ENCODE assay signal across 19 mouse cellular contexts in genomic region chr4:89282661-89283060, GRCm38 (mm10). TPM values are rescaled to one million over a fixed set of nuclear protein-coding genes. Genes with fewer than 3 reads are reported as not detected.
DNase-seq lines count a peak whose midpoint lies in the region; ATAC-seq and TF ChIP-seq lines count a peak whose summit lies in the region.
"Had no signal": no experiment of that assay in that cellular context is flagged by ENCODE, and none has a peak within 500 bp of the region (broad histone marks: within the 10 kb centered on the region; RNA-seq: fewer than 3 reads in every experiment).

No protein-coding gene starts in this region.

- peaks cover 41% of the 10 kb centered on the region for H3K27me3 ChIP-seq in megakaryocyte, embryonic 14.5 days (replicated peaks)
- peaks cover 77% of the 10 kb centered on the region for H3K27me3 ChIP-seq in E14TG2a.4 (ENCODE audit: insufficient read depth, low read length)

- peaks cover 7% of the 10 kb centered on the region; the same call in 1 of the 2 replicates for H3K9me3 ChIP-seq in megakaryocyte, embryonic 14.5 days
- peaks cover 7% of the 10 kb centered on the region for H3K9me3 ChIP-seq in E14TG2a.4 (ENCODE audit: low read length)
- H3K9me3 ChIP-seq: embryonic facial prominence, embryonic 12.5 days; forebrain, embryonic 12.5 days; heart, embryonic 15.5 days; hindbrain, embryonic 10.5 days had no signal

- no peak for ATAC-seq in megakaryocyte, adult 5-6 weeks (ENCODE audit: poor library complexity, severe bottlenecking)
- ATAC-seq: intestine, postnatal 0 days had no signal

- H3K36me3 ChIP-seq in megakaryocyte, embryonic 14.5 days (replicated peaks; ENCODE audit: low read length), result no peaks in the 10 kb centered on the region
- H3K36me3 ChIP-seq in E14TG2a.4 (ENCODE audit: insufficient read depth, low read length), result no peaks in the 10 kb centered on the region
- H3K36me3 ChIP-seq: embryonic facial prominence, embryonic 12.5 days; forebrain, embryonic 12.5 days; G1E; heart, embryonic 15.5 days; hindbrain, embryonic 10.5 days had no signal

- TF ChIP-seq CTCF in E14TG2a.4 (conservative IDR thresholded peaks at IDR 0.05; ENCODE audit: low read length), result no peak

- H3K4me1 ChIP-seq in megakaryocyte, embryonic 14.5 days, result peaks cover 32% of the 10 kb centered on the region
- peaks cover 19% of the 10 kb centered on the region for H3K4me1 ChIP-seq in E14TG2a.4 (replicated peaks; ENCODE audit: low read depth, low read length)

- intact Hi-C loops in heart, postnatal 36 days (cut with DNase I), result loop anchor here (5.0 kb wide), 1 partner anchor 240 kb away; no protein-coding TSS in a partner anchor

- peak; percentile 18 for DNase-seq in embryo, embryonic 11 days
- DNase-seq in gastrocnemius, adult 18-20 months (ENCODE audit: low spot score), result no peak
- DNase-seq in heart, postnatal 36 days, result no peak
- DNase-seq: cerebellum, adult 8-10 months; cerebellum, postnatal 14 days had no signal

- H3K4me3 ChIP-seq in megakaryocyte, embryonic 14.5 days (replicated peaks), result peak overlapping the region; percentile 92
- peak overlapping the region; percentile 70 for H3K4me3 ChIP-seq in E14TG2a.4 (replicated peaks; ENCODE audit: low read length)
- H3K4me3 ChIP-seq: embryonic facial prominence, embryonic 12.5 days; heart, adult 2 months had no signal

RNA-seq across cellular contexts. Expression of gene Cdkn2a, which starts 11.8 kb away (rescaled TPM):
- 232 and 254 TPM in 2 replicates for polyA plus RNA-seq in megakaryocyte, embryonic 14.5 days (2012; ENCODE audit: insufficient read depth, low replicate concordance)
- not detected in 2 replicates for total RNA-seq in megakaryocyte, adult 5-6 weeks (2015)
- not detected in 2 replicates for total RNA-seq in megakaryocyte, adult 5-6 weeks (2017)
- total RNA-seq in gastrocnemius, adult 18-20 months (2021), result under 1 TPM; 0.37 to 0.45 TPM
- total RNA-seq in heart, postnatal 36 days (2021), result not detected
- total RNA-seq: G1E; gastrocnemius, postnatal 14 days; heart, adult 2 months had no signal
- polyA plus RNA-seq: embryonic facial prominence, embryonic 12.5 days; forebrain, embryonic 12.5 days; forebrain, embryonic 16.5 days; G1E; heart, embryonic 11.5 days; heart, embryonic 15.5 days; hindbrain, embryonic 10.5 days; hindbrain, embryonic 16.5 days; intestine, postnatal 0 days had no signal

RNA-seq across cellular contexts. Expression of gene Cdkn2b, which starts 28.2 kb away (rescaled TPM):
- 24.7 and 31.6 TPM in 2 replicates for polyA plus RNA-seq in megakaryocyte, embryonic 14.5 days (2012; ENCODE audit: insufficient read depth, low replicate concordance)
- total RNA-seq in megakaryocyte, adult 5-6 weeks (2015), result not detected in 2 replicates
- total RNA-seq in megakaryocyte, adult 5-6 weeks (2017), result 0.41 TPM in 1 of 2 replicates, not detected in the other
- 1 to 10 TPM; 1.2 to 1.4 TPM for total RNA-seq in gastrocnemius, adult 18-20 months (2021)
- total RNA-seq in heart, postnatal 36 days (2021), result under 1 TPM; 0.50 to 0.76 TPM
- polyA plus RNA-seq: G1E had no signal
